Mouse (Mus musculus) erythroblast, embryonic 14.5 days (primary cell): ENCODE data around the gene Map3k4.

Experiments
- GATA1 ChIP-seq: IDR thresholded peaks from 2 replicates; pipeline ENCODE4 v1.6.1; 2012; ENCODE audit warnings: low read length, inconsistent platforms, mixed read lengths
- TAL1 ChIP-seq: IDR thresholded peaks from 3 replicates; pipeline ENCODE4 v1.6.1; 2012; ENCODE audit warnings: low read length, inconsistent platforms, mixed read lengths

DNA sequence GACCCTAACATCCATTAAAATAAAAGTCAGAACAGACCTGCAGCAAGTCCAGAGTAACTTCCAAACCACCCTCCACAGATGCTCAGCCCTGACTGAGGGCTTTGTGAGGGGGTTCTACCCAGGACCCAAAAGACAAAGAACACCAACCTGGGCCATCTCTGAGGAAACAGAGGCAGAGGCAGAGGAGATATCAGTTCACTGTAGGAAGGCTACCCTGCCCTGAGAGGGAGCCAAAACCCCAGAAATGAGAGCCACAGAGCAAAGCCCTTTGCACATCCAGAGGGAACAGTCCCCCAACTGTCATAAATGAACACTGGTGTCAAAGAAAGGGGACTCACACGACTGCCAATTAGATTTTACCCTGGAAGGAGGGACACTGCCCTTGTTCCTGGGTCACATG is 93.4 kb downstream of the Map3k4 start:
- TF ChIP-seq GATA1 (no peak), TAL1 (no peak)
